Mouse (Mus musculus) thymus, adult 2 months (tissue): ENCODE data around the gene Slc45a3.

Source experiments
- CTCF ChIP-seq: fragments of 200-500 bp; IDR thresholded peaks from 2 replicates; pipeline ENCODE4 v1.5.1; 2012; ENCODE audit warnings: mild to moderate bottlenecking, control low read depth, low read length, moderate library complexity, borderline replicate concordance; ENCODE audit not compliant: control insufficient read depth, poor library complexity, insufficient read depth; ENCODE audit errors: extremely low read depth
- POLR2A ChIP-seq: fragments of 200-500 bp; IDR thresholded peaks from 2 replicates; pipeline ENCODE4 v1.6.1; 2012; ENCODE audit warnings: mild to moderate bottlenecking, low read length, control low read depth, moderate library complexity; ENCODE audit not compliant: control insufficient read depth, poor library complexity, insufficient read depth; ENCODE audit errors: extremely low read depth

DNA sequence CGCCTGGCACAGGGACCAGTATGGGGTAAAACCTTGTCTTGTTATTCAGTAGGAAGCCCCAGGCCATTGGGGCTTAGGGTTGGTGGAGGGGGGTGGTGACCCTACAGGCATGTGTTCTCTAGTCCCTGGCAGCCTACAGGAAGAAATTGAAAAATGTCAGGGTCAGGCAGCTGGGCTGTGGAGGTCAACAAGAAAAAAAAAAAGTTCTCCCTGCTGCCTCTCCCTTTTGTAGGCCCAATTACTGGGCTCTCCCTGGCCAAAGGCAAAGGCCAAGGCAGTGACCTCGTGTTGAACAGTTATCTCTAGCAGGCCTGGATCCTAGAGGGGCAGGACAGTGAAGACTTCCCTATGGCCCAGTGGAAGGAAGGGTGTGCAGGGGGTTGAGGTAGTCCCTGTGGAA, 17.7 kb downstream of the Slc45a3 start:
- TF ChIP-seq CTCF (no peak), POLR2A (no peak)
